Mouse (Mus musculus) ES-E14 (cell line): Measurements from ENCODE around the gene Abcf2.

Experiments used
- CHD2 ChIP-seq: IDR thresholded peaks from 2 replicates; pipeline ENCODE4 v1.6.1; 2014; ENCODE audit warnings: mild to moderate bottlenecking, low read depth, low read length, inconsistent platforms
- HCFC1 ChIP-seq: IDR thresholded peaks from 2 replicates; pipeline ENCODE4 v1.6.1; 2012; ENCODE audit warnings: low read length, inconsistent platforms, borderline replicate concordance; ENCODE audit not compliant: insufficient read depth

DNA sequence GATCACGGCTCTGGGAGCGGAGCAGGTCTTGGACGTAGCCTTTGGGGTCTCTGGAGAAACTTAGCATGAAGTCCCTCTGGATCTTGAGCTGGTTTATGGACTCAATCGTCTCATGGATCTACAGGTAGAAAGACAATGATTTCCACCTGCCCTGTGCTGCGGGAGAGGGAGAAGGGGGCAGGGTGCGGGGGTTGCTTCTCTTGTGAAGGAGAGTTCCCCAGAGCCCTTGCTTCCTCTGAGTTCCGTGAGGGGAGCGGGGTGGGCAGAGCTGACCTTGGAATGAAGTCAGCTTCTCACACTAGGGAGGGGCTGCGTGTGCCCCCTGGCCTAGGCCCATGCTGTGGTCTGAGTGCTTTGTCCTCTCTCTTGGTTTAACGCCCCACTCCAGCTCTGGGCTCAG is 16.0 kb upstream of the Abcf2 start:
- no peak for TF ChIP-seq HCFC1
- no peak for TF ChIP-seq CHD2
